Mouse (Mus musculus): Measurements from ENCODE around the gene Cacna1b. TPM values are rescaled to one million over a fixed set of nuclear protein-coding genes. Genes with fewer than 3 reads are reported as not detected.

Cacna1b gene
- polyA plus RNA-seq, 1 experiment from 2014 or later, result 0.63 TPM

DNA sequence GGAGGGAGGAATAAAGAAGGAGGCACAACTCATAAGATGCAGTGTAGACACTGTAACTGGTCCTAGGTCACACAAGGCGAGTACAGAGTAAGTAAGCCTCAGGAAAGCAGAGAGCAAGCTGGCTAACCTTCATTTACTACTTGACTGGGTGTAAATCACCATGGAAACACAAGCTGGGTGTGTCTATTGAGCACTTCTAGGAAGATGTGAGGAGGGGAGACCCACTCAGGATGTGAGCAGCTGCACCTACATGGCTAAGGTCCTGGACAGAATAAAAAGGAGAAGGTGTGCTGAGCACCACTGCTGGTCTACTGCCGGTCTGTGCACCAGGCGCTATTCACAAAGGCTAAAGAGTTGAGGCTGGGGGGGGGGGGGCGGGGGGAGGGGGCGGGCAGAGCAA, 13.9 kb upstream of the Cacna1b start:
- 19% methylated on average over 4 of the region's 5 CpGs for WGBS
- no peak for ATAC-seq (ENCODE audit: insufficient number of reproducible peaks, low FRiP score, low TSS enrichment, low read depth)
- no peak overlapping the region for H3K27ac ChIP-seq (replicated peaks; ENCODE audit: low read depth, low read length)
- H3K9ac ChIP-seq (ENCODE audit: low read length), result no peak overlapping the region
- H3K4me1 ChIP-seq (ENCODE audit: control insufficient read depth, insufficient read depth, low read length), result 0 out of 2 replicates have a peak, but pooled peaks cover 4% of the 10 kb centered on the region
- H3K4me3 ChIP-seq (ENCODE audit: low read depth, low read length), result no peak overlapping the region
- H3K36me3 ChIP-seq (ENCODE audit: control insufficient read depth, insufficient read depth, low read length), result no peaks in the 10 kb centered on the region
- no peak overlapping the region for H3K4me2 ChIP-seq (ENCODE audit: low read depth, severe bottlenecking)
- H3K9me3 ChIP-seq (ENCODE audit: control insufficient read depth, low read length), result no peaks in the 10 kb centered on the region
- DNase-seq (ENCODE audit: low spot score), result no peak
- H3K27me3 ChIP-seq (ENCODE audit: control insufficient read depth, insufficient read depth, low read length), result no peaks in the 10 kb centered on the region

- ATAC-seq (ENCODE audit: insufficient number of reproducible peaks, low FRiP score, low TSS enrichment, low read depth), result no peak
Observed at GRCm38 (mm10) chr2:24775951-24776587, 13.1 kb upstream of the Cacna1b start.

GRCm38 (mm10) chr2:24774832-24775231, 11.9 kb upstream of the Cacna1b start:
- ATAC-seq (ENCODE audit: insufficient number of reproducible peaks, low FRiP score, low TSS enrichment, low read depth), result no peak
- WGBS, result 68% methylated on average over 7 of the region's 7 CpGs
- no peak overlapping the region for H3K27ac ChIP-seq (replicated peaks; ENCODE audit: low read depth, low read length)
- H3K36me3 ChIP-seq (ENCODE audit: control insufficient read depth, insufficient read depth, low read length), result no peaks in the 10 kb centered on the region
- H3K9me3 ChIP-seq (ENCODE audit: control insufficient read depth, low read length), result no peaks in the 10 kb centered on the region
- H3K4me3 ChIP-seq (ENCODE audit: low read depth, low read length), result no peak overlapping the region
- 0 out of 2 replicates have a peak, but pooled peaks cover 4% of the 10 kb centered on the region for H3K4me1 ChIP-seq (ENCODE audit: control insufficient read depth, insufficient read depth, low read length)
- DNase-seq (ENCODE audit: low spot score), result no peak
- H3K27me3 ChIP-seq (ENCODE audit: control insufficient read depth, insufficient read depth, low read length), result no peaks in the 10 kb centered on the region
- no peak overlapping the region for H3K4me2 ChIP-seq (ENCODE audit: low read depth, severe bottlenecking)
- H3K9ac ChIP-seq (ENCODE audit: low read length), result no peak overlapping the region

More at GRCm38 (mm10) chr2:24775951-24776587, 13.1 kb upstream of the Cacna1b start:
- Histone ChIP-seq H3K4me1 (ENCODE audit: control insufficient read depth, insufficient read depth, low read length) (0 out of 2 replicates have a peak, but pooled peaks cover 4% of the 10 kb centered on the region), H3K9me3 (ENCODE audit: control insufficient read depth, low read length) (no peaks in the 10 kb centered on the region), H3K36me3 (ENCODE audit: control insufficient read depth, insufficient read depth, low read length) (no peaks in the 10 kb centered on the region), H3K9ac (ENCODE audit: low read length) (no peak overlapping the region), H3K27me3 (ENCODE audit: control insufficient read depth, insufficient read depth, low read length) (no peaks in the 10 kb centered on the region), H3K4me2 (ENCODE audit: low read depth, severe bottlenecking) (no peak overlapping the region), H3K4me3 (ENCODE audit: low read depth, low read length) (no peak overlapping the region), H3K27ac (replicated peaks; ENCODE audit: low read depth, low read length) (no peak overlapping the region)
- 80% methylated on average over 11 of the region's 11 CpGs for WGBS
- no peak for DNase-seq (ENCODE audit: low spot score)

GRCm38 (mm10) chr2:24770861-24771260, 7.9 kb upstream of the Cacna1b start:
- ATAC-seq (ENCODE audit: insufficient number of reproducible peaks, low FRiP score, low TSS enrichment, low read depth) (no peak), DNase-seq (ENCODE audit: low spot score) (no peak)
- Histone ChIP-seq H3K4me1 (ENCODE audit: control insufficient read depth, insufficient read depth, low read length) (no peaks in the 10 kb centered on the region), H3K4me2 (ENCODE audit: low read depth, severe bottlenecking) (no peak overlapping the region), H3K36me3 (ENCODE audit: control insufficient read depth, insufficient read depth, low read length) (no peaks in the 10 kb centered on the region), H3K4me3 (ENCODE audit: low read depth, low read length) (no peak overlapping the region), H3K27ac (replicated peaks; ENCODE audit: low read depth, low read length) (no peak overlapping the region), H3K9me3 (ENCODE audit: control insufficient read depth, low read length) (no peaks in the 10 kb centered on the region), H3K9ac (ENCODE audit: low read length) (no peak overlapping the region), H3K27me3 (ENCODE audit: control insufficient read depth, insufficient read depth, low read length) (no peaks in the 10 kb centered on the region)
- WGBS, result 79% methylated on average over 4 of the region's 4 CpGs

DNA sequence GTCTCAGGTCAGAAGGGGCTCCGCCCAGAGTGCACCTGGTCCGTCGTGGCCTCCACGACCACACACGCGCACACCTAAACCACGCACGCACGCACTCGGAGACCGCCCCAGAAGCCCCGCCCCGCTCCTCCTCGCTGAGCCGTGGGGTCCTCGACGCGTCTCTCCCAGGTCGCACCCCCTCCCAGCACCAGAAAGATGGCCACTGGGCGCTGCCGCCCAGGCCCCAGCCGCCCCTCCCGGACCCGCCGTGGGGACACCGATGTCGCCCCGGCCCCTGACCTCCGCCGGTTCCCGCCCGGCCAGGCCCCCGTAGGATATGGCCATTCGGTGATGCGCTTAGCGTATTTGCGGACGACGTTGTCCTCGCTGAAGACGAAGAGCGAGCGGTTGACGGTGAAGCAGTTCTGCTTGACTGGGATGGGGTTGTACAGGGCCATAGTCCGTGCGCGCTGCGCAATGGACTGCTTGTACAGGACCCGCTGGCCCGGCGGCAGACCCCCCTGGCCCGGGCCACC, 449 bp downstream of the Cacna1b start:
- Histone ChIP-seq H3K9ac (ENCODE audit: low read length) (no peak overlapping the region), H3K27me3 (ENCODE audit: control insufficient read depth, insufficient read depth, low read length) (peaks cover 26% of the 10 kb centered on the region), H3K36me3 (ENCODE audit: control insufficient read depth, insufficient read depth, low read length) (no peaks in the 10 kb centered on the region), H3K9me3 (ENCODE audit: control insufficient read depth, low read length) (no peaks in the 10 kb centered on the region), H3K4me2 (ENCODE audit: low read depth, severe bottlenecking) (peak overlapping the region; percentile 99), H3K4me3 (ENCODE audit: low read depth, low read length) (peak overlapping the region; percentile 39), H3K27ac (replicated peaks; ENCODE audit: low read depth, low read length) (no peak overlapping the region), H3K4me1 (ENCODE audit: control insufficient read depth, insufficient read depth, low read length) (peaks cover 7% of the 10 kb centered on the region)
- DNase-seq (ENCODE audit: low spot score), result no peak
- 2% methylated on average over 52 of the region's 52 CpGs for WGBS
- peak; percentile 18; the same call in 1 of the 2 replicates for ATAC-seq (ENCODE audit: insufficient number of reproducible peaks, low FRiP score, low TSS enrichment, low read depth)

DNA sequence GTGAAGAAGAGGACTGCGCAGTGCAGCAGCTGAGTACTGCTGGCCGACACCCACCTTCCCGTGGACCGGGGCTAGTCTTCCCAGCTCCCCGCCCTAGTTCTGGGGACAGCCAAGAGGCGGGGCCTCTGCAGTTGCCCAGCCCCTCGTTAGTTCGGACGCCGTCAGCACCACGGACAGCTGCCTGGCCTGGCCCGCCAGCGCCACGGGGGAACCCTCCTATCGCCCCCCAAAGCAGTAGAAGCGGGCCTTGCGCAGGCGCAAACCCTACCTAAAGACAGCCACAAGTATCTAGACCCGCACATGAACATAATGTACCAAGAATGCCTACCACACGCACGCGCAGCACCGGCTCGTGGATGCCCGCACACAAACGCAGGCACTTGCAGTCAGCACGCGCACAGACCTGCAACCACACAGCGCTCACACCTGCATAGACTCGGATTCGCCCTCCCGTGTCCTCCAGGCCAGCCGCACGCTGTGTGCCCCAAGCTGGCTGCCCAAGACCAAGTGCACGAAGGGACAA, 968 bp downstream of the Cacna1b start:
- H3K27me3 ChIP-seq (ENCODE audit: control insufficient read depth, insufficient read depth, low read length), result peaks cover 26% of the 10 kb centered on the region
- ATAC-seq (ENCODE audit: insufficient number of reproducible peaks, low FRiP score, low TSS enrichment, low read depth), result peak; percentile 67
- peak; percentile 91 for DNase-seq (ENCODE audit: low spot score)

DNA sequence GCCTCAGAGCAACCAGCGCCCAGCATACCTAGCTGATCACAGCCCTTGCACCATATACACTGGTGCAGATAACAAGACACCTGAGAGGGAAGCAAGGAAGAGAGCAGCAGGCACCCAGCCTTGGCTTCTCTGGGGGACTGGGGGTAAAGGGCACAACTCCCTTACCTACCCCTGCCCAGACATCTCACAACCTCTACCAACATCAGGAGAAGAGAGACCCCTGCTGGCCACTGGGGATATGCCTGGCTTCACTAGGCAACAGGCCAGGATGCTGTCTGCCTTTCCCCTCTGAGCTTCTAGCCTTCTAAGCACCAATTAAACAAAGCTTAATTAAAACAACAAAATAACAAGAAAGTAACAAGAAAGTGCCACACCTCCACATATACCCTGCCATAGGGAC, 7.7 kb downstream of the Cacna1b start:
- Histone ChIP-seq H3K36me3 (ENCODE audit: control insufficient read depth, insufficient read depth, low read length) (no peaks in the 10 kb centered on the region), H3K9me3 (ENCODE audit: control insufficient read depth, low read length) (no peaks in the 10 kb centered on the region), H3K4me1 (ENCODE audit: control insufficient read depth, insufficient read depth, low read length) (no peaks in the 10 kb centered on the region), H3K9ac (ENCODE audit: low read length) (no peak overlapping the region), H3K4me3 (ENCODE audit: low read depth, low read length) (no peak overlapping the region), H3K27ac (replicated peaks; ENCODE audit: low read depth, low read length) (no peak overlapping the region), H3K4me2 (ENCODE audit: low read depth, severe bottlenecking) (no peak overlapping the region), H3K27me3 (ENCODE audit: control insufficient read depth, insufficient read depth, low read length) (no peaks in the 10 kb centered on the region)
- 81% methylated on average over 1 of the region's 1 CpGs for WGBS
- ATAC-seq (ENCODE audit: insufficient number of reproducible peaks, low FRiP score, low TSS enrichment, low read depth) (no peak), DNase-seq (ENCODE audit: low spot score) (peak; percentile 75)

More for the DNA sequence above, 968 bp downstream of the Cacna1b start:
- Histone ChIP-seq H3K36me3 (ENCODE audit: control insufficient read depth, insufficient read depth, low read length) (no peaks in the 10 kb centered on the region), H3K4me3 (ENCODE audit: low read depth, low read length) (peak overlapping the region; percentile 39), H3K4me2 (ENCODE audit: low read depth, severe bottlenecking) (peak overlapping the region; percentile 99), H3K4me1 (ENCODE audit: control insufficient read depth, insufficient read depth, low read length) (peaks cover 7% of the 10 kb centered on the region), H3K9me3 (ENCODE audit: control insufficient read depth, low read length) (no peaks in the 10 kb centered on the region), H3K27ac (replicated peaks; ENCODE audit: low read depth, low read length) (no peak overlapping the region), H3K9ac (ENCODE audit: low read length) (no peak overlapping the region)
- WGBS, result under 1% methylated on average over 35 of the region's 35 CpGs

- Histone ChIP-seq H3K4me2 (ENCODE audit: low read depth, severe bottlenecking) (no peak overlapping the region), H3K9me3 (ENCODE audit: control insufficient read depth, low read length) (no peaks in the 10 kb centered on the region), H3K4me1 (ENCODE audit: control insufficient read depth, insufficient read depth, low read length) (no peaks in the 10 kb centered on the region), H3K36me3 (ENCODE audit: control insufficient read depth, insufficient read depth, low read length) (no peaks in the 10 kb centered on the region), H3K27me3 (ENCODE audit: control insufficient read depth, insufficient read depth, low read length) (no peaks in the 10 kb centered on the region), H3K27ac (replicated peaks; ENCODE audit: low read depth, low read length) (no peak overlapping the region), H3K9ac (ENCODE audit: low read length) (no peak overlapping the region), H3K4me3 (ENCODE audit: low read depth, low read length) (no peak overlapping the region)
- ATAC-seq (ENCODE audit: insufficient number of reproducible peaks, low FRiP score, low TSS enrichment, low read depth), result no peak
- DNase-seq (ENCODE audit: low spot score), result no peak
- WGBS, result 70% methylated on average over 4 of the region's 4 CpGs
Observed at GRCm38 (mm10) chr2:24752599-24752998, 10.4 kb downstream of the Cacna1b start.

All from limb, embryonic 11.5 days (tissue).